Mouse (Mus musculus): ENCODE data around the gene Yars2. TPM values are rescaled to one million over a fixed set of nuclear protein-coding genes. Genes with fewer than 3 reads are reported as not detected.

Yars2 gene
- 20.8 and 21.5 TPM in 2 replicates for polyA plus RNA-seq (2012; ENCODE audit: insufficient read depth, low replicate concordance)

GRCm38 (mm10) chr16:16302369-16303137, at the start of gene Yars2:
TSS of gene Yars2 (plus strand) at chr16:16302965.
- Histone ChIP-seq H3K9me3 (no peaks in the 10 kb centered on the region), H3K4me1 (peaks cover 21% of the 10 kb centered on the region), H3K27me3 (replicated peaks) (no peaks in the 10 kb centered on the region), H3K36me3 (replicated peaks; ENCODE audit: low read length) (peaks cover 19% of the 10 kb centered on the region), H3K4me3 (replicated peaks) (peak within 1 kb of the TSS; percentile 97)
- TF ChIP-seq GATA1 (IDR thresholded peaks at IDR 0.05; ENCODE audit: borderline replicate concordance, low read length) (no peak), FLI1 (IDR thresholded peaks at IDR 0.05; ENCODE audit: low read length) (no peak)

- no peak overlapping the region for H3K4me3 ChIP-seq (replicated peaks)
- peaks cover 2% of the 10 kb centered on the region for H3K27me3 ChIP-seq (replicated peaks)
- no peak for TF ChIP-seq FLI1 (IDR thresholded peaks at IDR 0.05; ENCODE audit: low read length)
- TF ChIP-seq GATA1 (IDR thresholded peaks at IDR 0.05; ENCODE audit: borderline replicate concordance, low read length): no peak
- peaks cover 34% of the 10 kb centered on the region for H3K4me1 ChIP-seq
- H3K36me3 ChIP-seq (replicated peaks; ENCODE audit: low read length): no peaks in the 10 kb centered on the region
- no peaks in the 10 kb centered on the region for H3K9me3 ChIP-seq
These were observed 49.3 kb upstream of the Yars2 start for GRCm38 (mm10) chr16:16253326-16254074.

GRCm38 (mm10) chr16:16255217-16255616, 47.5 kb upstream of the Yars2 start:
- peaks cover 2% of the 10 kb centered on the region for H3K27me3 ChIP-seq (replicated peaks)
- TF ChIP-seq FLI1 (IDR thresholded peaks at IDR 0.05; ENCODE audit: low read length) (no peak), GATA1 (IDR thresholded peaks at IDR 0.05; ENCODE audit: borderline replicate concordance, low read length) (no peak)
- no peaks in the 10 kb centered on the region for H3K9me3 ChIP-seq
- no peak overlapping the region for H3K4me3 ChIP-seq (replicated peaks)
- H3K4me1 ChIP-seq: peaks cover 37% of the 10 kb centered on the region
- no peaks in the 10 kb centered on the region for H3K36me3 ChIP-seq (replicated peaks; ENCODE audit: low read length)

DNA sequence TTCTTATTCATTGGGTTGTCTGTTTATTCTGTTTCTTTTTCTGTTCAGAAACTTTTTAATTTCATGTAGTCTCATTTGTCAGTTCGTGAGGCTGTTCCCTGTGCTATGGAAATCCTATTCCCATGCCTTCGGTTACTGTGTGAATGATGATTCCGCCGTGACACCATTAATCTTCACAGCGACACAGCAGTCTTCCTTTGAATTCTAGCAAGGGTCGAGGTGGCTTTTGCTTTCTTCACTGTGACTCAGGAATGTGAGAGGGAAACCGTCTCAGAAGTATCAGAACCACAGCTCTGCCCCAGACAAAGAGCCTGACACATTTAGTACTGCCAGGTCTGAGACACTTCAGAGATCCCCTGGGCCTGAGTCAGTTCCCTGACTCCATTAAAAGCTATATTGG, 46.9 kb upstream of the Yars2 start:
- Histone ChIP-seq H3K4me1 (peaks cover 32% of the 10 kb centered on the region), H3K4me3 (replicated peaks) (peak overlapping the region; percentile 28), H3K27me3 (replicated peaks) (peaks cover 2% of the 10 kb centered on the region), H3K9me3 (no peaks in the 10 kb centered on the region), H3K36me3 (replicated peaks; ENCODE audit: low read length) (no peaks in the 10 kb centered on the region)
- TF ChIP-seq GATA1 (IDR thresholded peaks at IDR 0.05; ENCODE audit: borderline replicate concordance, low read length) (no peak), FLI1 (IDR thresholded peaks at IDR 0.05; ENCODE audit: low read length) (no peak)

DNA sequence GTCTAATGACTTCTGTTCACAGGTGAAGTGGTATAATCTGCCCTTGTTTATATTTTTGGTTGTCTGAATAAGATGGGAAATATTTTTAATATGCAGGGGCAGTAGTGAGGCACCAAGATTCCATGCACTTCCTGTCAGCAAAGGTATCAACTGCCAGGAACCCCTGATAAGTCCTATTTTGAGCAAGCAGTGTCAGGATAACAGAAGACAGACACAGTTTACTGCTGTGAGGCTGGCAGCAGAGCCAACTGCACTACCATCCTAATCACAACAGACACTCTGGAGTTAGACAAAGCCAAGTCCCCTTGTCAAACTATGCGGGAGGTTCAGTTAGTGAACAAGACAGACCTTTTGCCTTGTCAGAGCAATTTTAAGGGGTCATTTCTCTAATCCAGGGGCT, 46.1 kb upstream of the Yars2 start:
- Histone ChIP-seq H3K36me3 (replicated peaks; ENCODE audit: low read length) (no peaks in the 10 kb centered on the region), H3K4me3 (replicated peaks) (no peak overlapping the region), H3K27me3 (replicated peaks) (peaks cover 2% of the 10 kb centered on the region), H3K9me3 (no peaks in the 10 kb centered on the region), H3K4me1 (peaks cover 34% of the 10 kb centered on the region)
- no peak for TF ChIP-seq FLI1 (IDR thresholded peaks at IDR 0.05; ENCODE audit: low read length)
- TF ChIP-seq GATA1 (IDR thresholded peaks at IDR 0.05; ENCODE audit: borderline replicate concordance, low read length): no peak

- H3K27me3 ChIP-seq (replicated peaks): no peaks in the 10 kb centered on the region
- H3K4me1 ChIP-seq: peaks cover 21% of the 10 kb centered on the region
- peak overlapping the region; percentile 15 for H3K4me3 ChIP-seq (replicated peaks)
- TF ChIP-seq FLI1 (IDR thresholded peaks at IDR 0.05; ENCODE audit: low read length) (no peak), GATA1 (IDR thresholded peaks at IDR 0.05; ENCODE audit: borderline replicate concordance, low read length) (no peak)
- H3K36me3 ChIP-seq (replicated peaks; ENCODE audit: low read length): no peaks in the 10 kb centered on the region
- no peaks in the 10 kb centered on the region for H3K9me3 ChIP-seq
These were observed 41.9 kb upstream of the Yars2 start for GRCm38 (mm10) chr16:16260882-16261281.

DNA sequence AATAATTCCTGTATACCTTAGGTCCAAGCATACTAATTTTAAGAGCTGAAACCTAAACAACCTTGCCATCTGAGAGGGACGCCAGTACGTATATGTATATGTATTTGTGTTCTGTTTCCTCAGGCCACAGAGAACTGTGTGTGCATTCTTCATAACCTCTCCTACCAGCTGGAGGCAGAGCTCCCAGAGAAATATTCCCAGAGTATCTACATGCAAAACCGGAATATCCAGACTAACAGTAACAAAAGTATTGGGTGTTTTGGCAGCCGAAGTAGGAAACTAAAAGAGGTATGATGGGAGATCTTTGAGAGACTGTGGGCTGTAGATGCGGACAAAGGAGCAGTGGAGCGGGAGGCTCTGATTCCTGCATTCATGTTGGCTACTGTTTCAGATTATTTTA, 41.3 kb upstream of the Yars2 start:
- Histone ChIP-seq H3K4me3 (replicated peaks) (no peak overlapping the region), H3K27me3 (replicated peaks) (no peaks in the 10 kb centered on the region), H3K36me3 (replicated peaks; ENCODE audit: low read length) (no peaks in the 10 kb centered on the region), H3K4me1 (peaks cover 16% of the 10 kb centered on the region), H3K9me3 (no peaks in the 10 kb centered on the region)
- TF ChIP-seq FLI1 (IDR thresholded peaks at IDR 0.05; ENCODE audit: low read length): no peak
- TF ChIP-seq GATA1 (IDR thresholded peaks at IDR 0.05; ENCODE audit: borderline replicate concordance, low read length): no peak

- H3K36me3 ChIP-seq (replicated peaks; ENCODE audit: low read length): no peaks in the 10 kb centered on the region
These were observed 40.3 kb upstream of the Yars2 start for GRCm38 (mm10) chr16:16262436-16262835.

DNA sequence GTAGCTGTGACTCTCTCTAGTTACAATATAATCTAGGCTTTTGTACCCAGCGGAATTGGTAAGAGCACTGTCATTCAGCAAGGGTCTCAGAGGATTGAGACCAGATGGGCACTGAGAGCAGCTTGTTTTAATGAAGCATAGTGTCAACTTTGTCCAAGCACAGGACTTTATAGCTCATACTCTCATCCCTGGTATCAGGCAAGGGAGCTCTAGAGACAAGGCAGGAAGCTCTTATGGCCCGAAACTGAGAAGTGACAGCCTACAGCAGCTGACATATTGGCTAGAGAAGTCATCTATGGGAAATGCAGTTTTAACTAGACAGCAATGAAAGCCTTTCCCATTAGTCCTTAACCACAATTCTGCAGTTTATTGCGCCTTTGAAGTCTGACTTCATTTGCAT, 29.8 kb upstream of the Yars2 start:
- peaks cover 5% of the 10 kb centered on the region for H3K27me3 ChIP-seq (replicated peaks)
- H3K4me1 ChIP-seq: 0 out of 2 replicates have a peak, but pooled peaks cover 3% of the 10 kb centered on the region
- H3K36me3 ChIP-seq (replicated peaks; ENCODE audit: low read length): no peaks in the 10 kb centered on the region
- no peaks in the 10 kb centered on the region for H3K9me3 ChIP-seq
- H3K4me3 ChIP-seq (replicated peaks): no peak overlapping the region
- TF ChIP-seq GATA1 (IDR thresholded peaks at IDR 0.05; ENCODE audit: borderline replicate concordance, low read length): no peak
- TF ChIP-seq FLI1 (IDR thresholded peaks at IDR 0.05; ENCODE audit: low read length): no peak

More at GRCm38 (mm10) chr16:16262436-16262835, 40.3 kb upstream of the Yars2 start:
- no peak overlapping the region for H3K4me3 ChIP-seq (replicated peaks)
- no peaks in the 10 kb centered on the region for H3K27me3 ChIP-seq (replicated peaks)
- H3K4me1 ChIP-seq: peaks cover 12% of the 10 kb centered on the region
- TF ChIP-seq FLI1 (IDR thresholded peaks at IDR 0.05; ENCODE audit: low read length): no peak
- no peak for TF ChIP-seq GATA1 (IDR thresholded peaks at IDR 0.05; ENCODE audit: borderline replicate concordance, low read length)
- H3K9me3 ChIP-seq: no peaks in the 10 kb centered on the region

DNA sequence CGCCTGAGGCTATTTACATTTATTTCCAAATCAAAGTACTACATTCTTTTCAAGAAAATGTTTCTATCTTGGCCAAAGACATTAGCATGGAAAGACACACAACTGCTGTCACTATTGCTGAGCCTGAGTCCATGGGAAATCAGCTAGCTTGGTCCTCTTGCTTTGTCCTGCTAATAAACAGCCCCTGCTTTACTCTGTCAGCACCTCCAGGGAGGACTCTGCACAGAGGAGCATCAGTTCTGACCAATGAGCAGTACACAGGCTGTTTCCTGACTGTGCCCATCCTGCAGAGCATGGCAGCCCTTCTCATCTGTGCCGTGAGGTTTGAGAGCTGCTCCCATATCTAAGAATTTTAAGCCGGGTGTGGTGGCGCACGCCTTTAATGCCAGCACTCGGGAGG, 29.0 kb upstream of the Yars2 start:
- TF ChIP-seq FLI1 (IDR thresholded peaks at IDR 0.05; ENCODE audit: low read length) (no peak), GATA1 (IDR thresholded peaks at IDR 0.05; ENCODE audit: borderline replicate concordance, low read length) (no peak)
- H3K4me1 ChIP-seq: 0 out of 2 replicates have a peak, but pooled peaks cover 3% of the 10 kb centered on the region

More for the DNA sequence above, 29.0 kb upstream of the Yars2 start:
- H3K27me3 ChIP-seq (replicated peaks): peaks cover 7% of the 10 kb centered on the region
- no peaks in the 10 kb centered on the region for H3K36me3 ChIP-seq (replicated peaks; ENCODE audit: low read length)
- no peak overlapping the region for H3K4me3 ChIP-seq (replicated peaks)
- H3K9me3 ChIP-seq: no peaks in the 10 kb centered on the region

All from megakaryocyte, embryonic 14.5 days (primary cell).